Mouse (Mus musculus): ENCODE results near the gene Tbata.

The Tbata gene

DNA sequence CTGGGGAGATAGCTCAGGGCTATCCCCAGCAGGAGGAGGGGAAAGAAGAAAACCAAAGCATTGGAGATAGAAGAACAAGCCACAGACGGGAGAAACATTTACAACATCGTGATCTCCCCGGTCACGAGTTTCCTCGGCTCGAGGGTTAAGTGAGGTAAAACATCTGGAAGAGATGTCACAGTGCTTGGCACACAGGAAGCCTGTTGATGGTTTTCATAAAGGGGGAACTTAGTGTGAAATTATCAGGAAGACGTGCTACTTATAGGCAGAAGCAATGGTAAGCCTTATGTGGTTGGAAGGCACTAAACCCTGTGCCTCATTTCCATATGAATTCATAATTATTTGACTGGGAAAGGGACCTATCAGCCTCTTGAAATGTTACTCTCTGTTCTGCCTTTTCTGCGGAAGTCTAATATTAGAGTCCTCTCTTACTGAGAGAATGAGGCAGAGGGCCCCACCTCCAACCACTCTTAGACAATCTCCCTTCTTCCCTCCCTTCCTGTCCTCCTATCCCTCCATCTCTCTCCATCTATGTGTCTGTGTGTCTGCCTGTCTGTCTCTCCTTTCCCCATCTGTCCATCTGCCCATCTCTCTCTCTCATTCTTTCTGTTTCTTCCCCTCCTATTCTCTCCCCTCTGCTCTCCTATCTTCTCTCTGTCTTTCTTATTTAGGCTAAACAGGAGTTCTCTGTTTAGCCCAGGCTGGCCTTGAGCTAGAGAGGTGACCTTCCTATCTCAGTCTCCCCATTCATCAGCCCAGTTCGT is 4.2 kb upstream of the Tbata start:
- DNase-seq (ENCODE audit: low spot score in 2 of 2), result no peak

GRCm38 (mm10) chr10:61168393-61168792 is 3.4 kb upstream of the Tbata start:
- DNase-seq (ENCODE audit: low spot score in 2 of 2), result no peak

- no peak for DNase-seq (ENCODE audit: low spot score in 2 of 2)
Measured at GRCm38 (mm10) chr10:61172496-61172895, 742 bp downstream of the Tbata start.

- DNase-seq (ENCODE audit: low spot score in 2 of 2), result peak in 1 of 2 experiments; percentile 22
Measured at GRCm38 (mm10) chr10:61174711-61175441, 3.1 kb downstream of the Tbata start.

DNA sequence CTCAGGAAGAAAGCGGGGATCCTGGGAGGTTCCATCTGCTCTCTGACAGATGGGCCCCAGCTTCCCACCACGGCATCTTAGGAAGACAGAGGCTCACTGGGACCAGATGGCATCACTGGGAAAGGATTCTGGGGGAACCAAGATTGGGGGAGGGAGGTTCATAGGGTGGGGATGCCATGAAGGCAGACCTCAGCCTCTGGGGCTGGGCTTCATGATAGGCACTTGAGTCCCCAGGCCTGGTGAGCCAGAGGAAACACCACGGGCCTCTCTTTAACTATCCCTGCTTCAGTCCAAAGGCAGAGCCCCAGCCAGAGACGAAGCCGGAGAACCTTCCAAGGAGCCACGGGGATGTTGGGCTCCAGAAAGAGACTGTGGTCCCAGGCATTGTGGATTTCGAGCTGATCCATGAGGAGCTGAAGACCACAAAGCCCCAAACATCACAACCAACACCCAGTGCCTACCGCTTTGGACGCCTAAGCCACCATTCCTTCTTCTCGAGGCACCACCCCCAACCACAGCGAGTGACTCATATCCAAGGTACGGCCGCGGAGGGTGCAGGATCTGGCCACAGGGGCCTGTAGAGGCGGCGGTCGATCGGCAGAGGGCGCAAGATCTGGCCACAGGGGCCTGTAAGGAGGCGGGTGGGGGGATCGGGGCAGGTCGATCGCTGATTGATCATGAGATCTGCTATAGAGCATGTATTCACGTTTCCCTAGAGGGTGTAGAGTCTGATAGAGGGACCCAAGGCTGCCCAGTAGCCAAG is 3.9 kb downstream of the Tbata start:
- peak in 1 of 2 experiments; percentile 60 for DNase-seq (ENCODE audit: low spot score in 2 of 2)

DNA sequence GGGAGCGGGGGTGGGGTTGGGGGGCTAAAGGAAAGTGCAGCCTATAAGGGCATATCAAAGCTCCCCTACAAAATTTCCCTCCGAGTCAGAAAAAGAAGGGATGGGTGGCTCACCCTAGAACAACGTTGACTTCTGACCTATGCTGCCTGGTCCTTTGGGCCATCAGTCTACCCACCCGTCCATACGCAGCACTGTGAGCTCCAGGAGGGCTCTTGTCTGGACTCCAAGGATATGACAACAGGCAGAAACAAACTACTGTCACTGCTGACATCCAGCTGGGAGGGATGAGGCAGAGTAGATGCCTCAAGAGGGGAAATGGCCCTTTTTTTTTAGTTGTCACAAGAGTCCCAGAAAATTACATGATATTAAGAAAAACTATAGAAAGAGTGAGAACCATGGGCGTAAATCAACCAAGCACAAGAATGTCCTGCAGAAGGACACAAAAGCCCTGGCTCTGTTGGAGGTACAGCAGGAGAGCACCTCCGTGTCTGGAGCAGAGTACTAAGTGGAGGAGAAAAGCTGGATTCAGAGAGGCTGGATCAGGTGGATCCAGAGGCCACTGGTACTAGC is 4.6 kb downstream of the Tbata start:
- no peak for DNase-seq (ENCODE audit: low spot score in 2 of 2)

DNA sequence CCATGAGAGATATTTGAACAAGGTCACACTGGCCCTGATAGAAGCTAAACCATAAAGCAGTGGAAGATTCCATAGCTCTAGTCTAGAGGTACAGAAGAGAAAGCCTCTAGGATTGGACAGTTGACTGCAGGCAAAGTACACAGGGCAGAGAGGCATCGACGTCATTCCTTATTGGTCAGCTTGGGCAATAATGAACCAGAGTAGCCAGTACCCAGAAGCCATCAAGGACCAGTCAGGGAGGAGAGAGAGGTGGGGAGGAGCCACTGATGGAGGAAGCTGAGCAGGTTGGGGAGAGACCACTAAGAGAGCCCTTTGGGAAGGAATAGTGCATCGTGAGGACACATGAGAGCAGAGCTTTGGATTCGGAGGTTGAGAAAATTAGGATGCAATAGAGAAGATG is 6.0 kb downstream of the Tbata start:
- no peak for DNase-seq (ENCODE audit: low spot score in 2 of 2)

DNA sequence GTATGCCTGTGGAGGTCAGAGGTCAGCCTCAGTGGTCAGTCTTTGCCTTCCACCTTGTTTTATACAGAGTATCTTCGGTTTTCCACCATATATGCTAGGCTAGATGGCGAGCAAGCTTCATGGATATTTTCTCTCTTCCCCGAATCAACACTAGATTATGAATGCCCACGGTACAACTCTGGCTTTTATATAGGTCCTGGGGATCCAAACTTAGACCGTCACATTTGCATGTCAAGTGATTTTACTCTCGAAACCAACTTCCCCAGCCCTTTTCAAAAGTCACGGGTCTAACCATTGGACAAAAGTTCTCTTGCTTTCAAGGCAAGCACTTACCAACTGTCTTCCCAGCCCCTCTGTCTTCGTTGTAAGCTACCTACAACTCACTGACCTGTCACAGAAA is 6.9 kb downstream of the Tbata start:
- no peak for DNase-seq (ENCODE audit: low spot score in 2 of 2)

GRCm38 (mm10) chr10:61179927-61180326 is 8.2 kb downstream of the Tbata start:
- no peak for DNase-seq (ENCODE audit: low spot score in 2 of 2)

DNA sequence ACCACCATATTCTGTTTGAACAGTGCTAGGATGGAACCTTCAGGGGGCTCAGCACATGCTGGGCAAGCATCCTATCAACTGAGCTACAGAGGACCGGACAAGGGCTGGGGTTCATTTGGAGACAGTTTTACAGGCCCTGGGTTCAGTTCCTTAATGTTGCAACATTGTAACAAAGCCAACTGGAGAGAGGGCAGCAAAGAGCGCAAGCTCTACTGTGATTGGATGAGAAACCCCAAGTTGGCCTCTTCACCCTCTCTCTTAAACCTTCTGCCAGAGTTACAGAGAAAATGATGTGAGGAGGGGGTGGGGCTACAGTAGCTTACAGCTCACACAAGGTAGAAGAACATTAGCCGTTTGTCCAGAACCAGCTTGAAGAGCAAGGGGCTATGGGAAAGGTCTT is 15.2 kb downstream of the Tbata start:
- no peak for DNase-seq (ENCODE audit: low spot score in 2 of 2)

- DNase-seq (ENCODE audit: low spot score in 2 of 2), result no peak
Measured at GRCm38 (mm10) chr10:61188010-61188409, 16.3 kb downstream of the Tbata start.

DNA sequence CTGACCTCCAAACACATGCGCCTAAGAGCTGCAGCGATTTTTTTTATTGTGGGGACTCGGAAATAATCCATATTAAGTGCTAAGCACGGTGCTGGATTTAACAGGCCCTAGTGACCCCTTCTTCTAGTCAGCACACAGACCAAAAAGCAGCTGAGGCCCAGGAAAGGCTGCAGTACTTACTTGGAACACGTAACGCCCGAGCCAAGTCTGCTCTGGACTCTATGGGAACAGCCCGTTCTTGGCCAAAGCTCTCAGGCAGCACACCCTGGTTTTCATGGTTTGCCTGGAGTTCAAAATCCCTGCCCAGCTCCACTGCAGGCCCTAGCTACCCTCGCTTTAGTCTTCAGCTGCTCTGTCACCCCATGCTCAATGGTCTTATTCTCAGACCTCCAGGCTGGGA is 22.9 kb downstream of the Tbata start:
- no peak for DNase-seq (ENCODE audit: low spot score in 2 of 2)

- DNase-seq (ENCODE audit: low spot score in 2 of 2), result no peak
Measured at GRCm38 (mm10) chr10:61195216-61195615, 23.5 kb downstream of the Tbata start.

- DNase-seq (ENCODE audit: low spot score in 2 of 2), result no peak
Measured at GRCm38 (mm10) chr10:61195718-61196291, 24.1 kb downstream of the Tbata start.

DNA sequence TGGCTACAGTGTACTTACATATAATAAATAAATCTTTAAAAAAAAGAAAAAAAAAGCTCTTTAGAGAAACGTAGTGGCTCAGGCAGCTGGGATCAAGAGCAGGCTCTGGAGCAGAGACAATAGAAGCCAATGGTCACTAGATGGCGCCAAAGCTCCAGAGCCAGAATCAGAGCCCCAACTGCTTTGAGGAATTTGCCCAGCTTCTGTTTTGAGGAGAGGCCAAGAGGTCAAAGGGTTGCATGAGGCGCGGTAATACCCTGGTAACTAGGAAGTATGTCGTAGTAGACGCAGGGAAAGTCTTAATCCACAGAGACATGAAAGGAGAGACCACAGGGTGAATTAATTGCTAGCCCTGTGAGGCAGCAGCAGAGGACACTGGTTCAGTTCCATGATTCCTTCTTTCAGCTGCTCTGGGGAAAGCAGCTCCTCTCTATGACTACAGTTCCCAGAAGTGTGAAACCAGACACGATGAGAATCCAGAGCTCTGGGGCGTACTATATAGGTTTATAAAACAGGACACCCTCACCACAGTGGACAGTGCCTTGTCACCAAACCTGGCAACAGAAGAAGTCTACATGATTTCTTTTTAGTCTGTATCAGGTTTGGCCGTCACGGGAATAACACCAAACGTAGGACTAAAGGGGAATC is 27.9 kb downstream of the Tbata start:
- DNase-seq (ENCODE audit: low spot score in 2 of 2), result peak; percentile 52 to 81

DNA sequence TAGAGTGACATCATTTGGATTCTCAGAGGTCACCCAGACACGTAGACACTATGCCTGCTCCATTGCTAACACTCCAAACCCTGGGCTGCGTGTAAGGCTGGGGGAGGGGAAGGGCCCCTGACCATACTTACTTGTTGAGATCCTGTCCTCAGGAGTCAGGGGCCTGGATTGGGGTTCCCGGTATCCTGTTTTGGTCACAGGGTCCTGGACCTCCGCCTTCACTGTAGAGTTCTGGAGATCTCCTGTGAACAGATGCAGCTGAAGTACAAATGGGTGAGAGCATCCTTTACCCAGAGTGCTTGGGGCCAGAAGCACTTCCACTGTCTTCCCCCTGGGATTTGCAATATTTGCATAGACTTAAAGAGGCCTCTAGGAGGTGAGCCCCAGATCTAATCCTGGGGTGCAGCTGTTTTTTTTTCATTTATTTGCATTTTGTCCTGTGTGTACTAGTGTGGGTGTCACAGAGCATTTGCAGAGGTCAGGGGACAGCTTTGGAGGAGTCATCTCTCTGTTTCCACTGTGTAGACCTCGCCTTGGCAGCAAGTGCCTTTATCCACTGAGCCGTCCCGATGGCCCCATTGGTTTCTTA is 28.6 kb downstream of the Tbata start:
- DNase-seq (ENCODE audit: low spot score in 2 of 2), result no peak

DNA sequence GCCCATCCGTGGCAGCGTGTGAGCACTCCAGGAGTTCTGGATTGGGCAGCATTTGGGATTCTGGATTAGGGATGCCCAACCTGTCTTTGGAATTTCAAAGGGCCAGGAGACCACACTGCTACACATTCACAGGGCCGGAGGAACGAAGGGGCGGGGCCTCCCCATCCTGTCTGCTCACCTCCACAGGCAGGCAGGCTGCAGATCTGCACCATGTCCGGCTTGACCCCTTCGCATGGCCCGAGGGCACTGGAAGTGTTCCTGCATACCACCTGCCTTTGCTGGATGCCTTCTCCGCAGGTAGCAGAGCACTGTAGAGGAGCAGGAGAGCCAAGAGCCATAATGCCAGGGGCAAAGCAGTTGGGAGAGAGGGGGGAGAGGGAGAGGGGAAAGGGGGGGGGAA is 29.2 kb downstream of the Tbata start:
- DNase-seq (ENCODE audit: low spot score in 2 of 2), result no peak

DNA sequence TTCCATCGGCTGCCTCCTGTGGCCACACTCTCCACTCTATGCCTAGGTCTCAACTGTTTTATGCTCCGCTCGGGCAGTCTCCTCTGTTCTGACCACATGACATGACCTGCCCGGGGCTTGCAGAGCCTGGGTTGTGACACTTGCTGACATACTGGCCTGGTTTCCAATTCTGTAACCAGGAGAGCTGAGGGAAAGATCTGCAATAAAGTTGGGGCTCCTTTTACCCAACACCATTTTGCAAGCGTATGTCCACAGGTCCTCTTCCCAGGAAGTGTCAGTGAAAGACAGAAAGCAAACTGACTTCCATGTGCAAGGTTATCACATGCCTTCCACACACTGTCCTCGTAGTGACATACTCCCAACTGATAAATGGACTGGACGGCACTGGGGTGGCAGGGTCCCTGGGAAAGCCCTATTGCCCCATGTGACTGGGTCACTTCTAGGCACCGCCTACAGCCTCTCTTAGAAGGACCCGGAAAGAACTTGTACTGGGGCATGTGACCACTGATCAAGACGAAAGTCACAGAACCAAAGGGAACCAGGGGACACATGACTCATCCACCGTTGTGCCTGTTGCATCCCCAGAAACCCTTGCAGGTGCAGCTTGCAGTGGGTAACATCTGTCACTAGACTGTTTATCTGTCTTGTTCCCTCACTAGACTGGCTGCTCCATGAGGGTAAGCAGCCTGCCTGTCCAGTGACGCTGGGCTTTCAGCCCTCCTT is 30.0 kb downstream of the Tbata start:
- no peak for DNase-seq (ENCODE audit: low spot score in 2 of 2)

- DNase-seq (ENCODE audit: low spot score in 2 of 2), result no peak
Measured at GRCm38 (mm10) chr10:61203930-61204329, 32.2 kb downstream of the Tbata start.

DNA sequence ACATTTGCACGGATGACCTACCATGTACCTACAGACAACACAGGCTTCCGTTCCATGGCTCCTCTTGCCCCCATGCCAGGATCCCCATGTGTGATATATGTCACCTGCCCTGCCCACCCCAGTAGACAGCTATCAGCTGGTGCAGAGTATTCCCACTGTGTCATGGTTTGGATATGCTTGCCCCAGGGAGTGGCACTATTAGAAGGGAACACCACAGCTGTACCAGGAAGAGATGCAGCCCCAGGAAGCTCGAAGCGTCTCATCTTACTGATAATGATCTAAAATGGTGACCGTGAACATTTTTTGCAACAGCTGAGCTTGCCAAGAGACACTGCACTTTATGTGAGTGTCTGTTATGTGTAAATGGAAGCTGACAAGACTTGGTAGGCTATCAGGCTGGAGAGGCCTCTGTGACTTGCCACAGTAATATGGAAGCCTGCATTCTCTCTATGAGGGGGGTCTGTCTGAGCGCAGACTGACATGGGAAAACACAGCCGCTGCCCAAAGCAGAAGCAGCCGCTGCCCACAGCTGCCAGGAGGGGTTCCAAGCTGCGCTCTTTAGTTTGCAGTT is 36.4 kb downstream of the Tbata start:
- DNase-seq (ENCODE audit: low spot score in 2 of 2), result no peak
